Mouse (Mus musculus) spleen, postnatal 0 days (tissue): ENCODE measurements around the gene Smim24. TPM values are rescaled to one million over a fixed set of nuclear protein-coding genes. Genes with fewer than 3 reads are reported as not detected.

Source experiments
- polyA plus RNA-seq: library from polyadenylated mRNA; unstranded; fragments of >200 nt; fragmentation: Nextera tagmentation; extraction: Ambion mirVana; gene quantifications from 2 replicates; pipeline ENCODE4 v1.2.1, GENCODE M21; 2015

Smim24 gene
- polyA plus RNA-seq = 2.9 and 3.5 TPM in 2 replicates

GRCm38 (mm10) chr10:81392781-81393185 is at the start of gene Smim24:
TSS of gene Smim24 (plus strand) at chr10:81393051.

GRCm38 (mm10) chr10:81350351-81351063 is 42.3 kb upstream of the Smim24 start, which contains the start of gene Hmg20b:
TSS of gene Hmg20b (minus strand) at chr10:81350480.

DNA sequence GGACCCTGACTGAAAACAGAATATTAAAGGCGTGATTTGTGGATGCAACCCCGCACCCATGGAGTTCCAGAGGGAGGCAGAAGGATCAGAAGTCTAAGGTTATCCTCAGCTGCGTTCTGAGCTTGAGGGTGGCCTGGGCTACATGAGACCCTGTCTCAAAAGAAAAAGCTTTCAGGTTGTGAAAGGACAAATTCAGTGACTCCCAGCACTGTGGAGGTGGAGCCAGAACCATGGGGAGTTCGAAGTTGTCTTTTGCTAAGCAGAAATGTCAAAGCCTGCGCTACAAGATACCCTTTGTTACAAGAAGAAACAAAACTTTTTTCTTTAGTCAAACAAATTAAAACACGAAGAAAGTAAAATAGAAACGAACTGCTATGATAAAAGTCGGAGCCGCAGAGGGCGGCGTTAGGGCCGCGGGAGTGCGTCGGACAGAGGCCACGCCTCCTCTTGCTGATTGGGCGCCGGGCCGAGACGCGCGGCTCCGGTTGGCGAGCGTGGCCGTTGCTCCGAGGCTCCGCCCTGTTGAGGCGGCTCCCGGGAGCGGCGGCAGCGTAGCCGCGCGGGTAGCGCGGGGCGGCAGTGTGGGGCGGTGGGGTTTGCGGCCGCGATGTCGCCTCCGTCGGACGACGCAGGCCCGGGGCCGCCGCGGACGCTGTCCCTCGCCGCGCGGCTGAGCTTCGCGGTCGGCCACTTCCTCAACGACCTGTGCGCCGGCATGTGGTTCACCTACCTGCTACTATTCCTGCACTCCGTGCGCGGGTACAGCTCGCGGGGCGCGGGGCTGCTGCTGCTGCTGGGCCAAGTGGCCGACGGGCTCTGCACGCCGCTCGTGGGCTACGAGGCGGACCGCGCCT is 35.6 kb upstream of the Smim24 start, which contains the start of gene Mfsd12:
Gene Mfsd12 (plus strand): TSS at position 501 of the 854 bp plus-strand sequence.

DNA sequence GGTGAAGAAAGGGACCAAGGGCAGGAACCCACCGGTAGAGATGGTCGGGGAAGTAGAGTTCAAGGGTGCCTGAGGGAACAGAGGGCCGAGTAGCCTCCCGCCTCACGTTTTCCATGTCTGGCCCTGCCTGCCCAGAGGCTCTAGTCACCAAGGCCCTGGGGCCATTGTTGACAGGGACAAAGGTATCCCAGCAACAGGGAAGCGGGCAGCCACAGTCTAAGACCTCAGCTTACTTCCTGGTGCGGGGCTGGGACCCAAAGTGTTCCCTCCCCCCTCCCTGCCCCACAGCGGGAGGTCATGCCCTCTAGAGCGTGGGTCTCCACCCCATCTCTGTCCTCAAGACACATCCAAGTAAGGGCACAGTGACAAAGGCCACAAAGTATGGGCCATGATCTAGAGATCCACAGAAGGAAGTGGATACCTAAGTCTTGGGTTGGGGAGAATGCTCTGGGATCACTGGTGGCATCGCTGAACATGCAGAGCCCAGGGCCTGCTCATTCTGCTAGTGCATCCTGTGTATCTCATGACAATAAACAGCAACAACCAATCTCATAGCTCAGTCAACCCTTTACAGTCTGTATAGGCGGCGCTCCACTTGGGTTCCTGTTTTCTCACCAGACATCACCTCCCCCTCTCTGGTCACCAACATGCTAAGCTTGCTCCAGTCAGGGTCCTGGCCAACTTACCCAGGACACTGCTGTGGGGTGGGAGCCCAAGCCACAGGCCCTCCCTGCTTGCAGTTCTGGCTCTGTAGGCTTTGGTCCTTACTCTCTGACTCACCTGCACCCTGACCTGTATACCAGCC is 27.0 kb upstream of the Smim24 start, which contains the start of gene 4930404N11Rik:
Gene 4930404N11Rik (minus strand): TSS at position 145 of the 805 bp plus-strand sequence.

GRCm38 (mm10) chr10:81377793-81378552 is 14.9 kb upstream of the Smim24 start, which contains the start of gene Fzr1:
TSS of gene Fzr1 (minus strand) at chr10:81378516.

DNA sequence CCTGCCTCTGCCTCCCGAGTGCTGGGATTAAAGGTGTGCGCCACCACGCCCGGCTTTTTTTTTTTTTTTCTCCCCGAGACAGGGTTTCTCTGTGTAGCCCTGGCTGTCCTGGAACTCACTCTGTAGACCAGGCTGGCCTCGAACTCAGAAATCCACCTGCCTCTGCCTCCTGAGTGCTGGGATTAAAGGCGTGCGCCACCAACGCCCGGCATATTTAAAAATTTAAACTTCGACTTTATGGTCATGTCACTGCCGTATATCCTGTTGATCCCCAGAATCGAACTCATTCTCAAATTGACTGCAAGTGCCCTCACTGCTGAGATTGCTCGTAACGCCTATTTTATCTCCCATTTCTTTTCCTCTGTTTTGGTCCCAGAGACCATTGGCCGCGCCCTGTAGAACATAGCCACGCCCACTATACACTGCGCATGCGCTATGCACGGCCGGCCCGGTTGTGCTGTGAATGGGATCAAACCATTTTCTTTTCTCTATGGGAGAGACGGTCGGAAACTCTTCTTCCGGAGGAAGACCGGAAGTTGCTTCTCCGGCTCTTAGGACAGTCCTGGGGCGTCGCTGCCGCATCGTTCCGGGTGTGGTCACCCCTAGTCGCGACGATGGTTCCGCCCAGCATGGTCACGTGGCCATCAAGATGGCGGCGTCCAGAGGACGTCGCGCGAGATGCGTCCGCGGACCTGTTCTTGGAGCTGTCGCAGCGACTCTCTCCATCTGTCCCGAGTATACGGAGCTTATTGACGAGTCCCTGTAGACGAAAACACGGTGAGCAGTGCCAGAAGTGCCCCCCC is 8.8 kb upstream of the Smim24 start, which contains the start of the genes Dohh and Gm48551:
Gene Dohh (plus strand): TSS at position 627 of the 803 bp plus-strand sequence.
Gene Gm48551 (plus strand): TSS at position 665 of the 803 bp plus-strand sequence.

GRCm38 (mm10) chr10:81388505-81389055 is 4.3 kb upstream of the Smim24 start, which contains the start of gene Gm48552:
TSS of gene Gm48552 (plus strand) at chr10:81389005.

Other genes starting within 250 kb of the Smim24 start
- gene Pias4, start 225.1 kb upstream of the Smim24 start, polyA plus RNA-seq = 25.3 and 25.7 TPM in 2 replicates
- gene Eef2, start 216.4 kb upstream of the Smim24 start, polyA plus RNA-seq = 454 and 484 TPM in 2 replicates
- 22.4 and 23.8 TPM in 2 replicates for gene Dapk3, start 210.0 kb upstream of the Smim24 start, polyA plus RNA-seq
- not detected in 2 replicates for gene 4930442H23Rik, start 209.2 kb upstream of the Smim24 start, polyA plus RNA-seq
- not detected in 2 replicates for gene Nmrk2, start 191.0 kb upstream of the Smim24 start, polyA plus RNA-seq
- gene Atcay, start 162.2 kb upstream of the Smim24 start, polyA plus RNA-seq = not detected in 2 replicates
- gene Zfr2, start 159.9 kb upstream of the Smim24 start, polyA plus RNA-seq = 0.65 and 0.82 TPM in 2 replicates
- 4.1 and 6.0 TPM in 2 replicates for gene Matk, start 140.1 kb upstream of the Smim24 start, polyA plus RNA-seq
- gene Mrpl54, start 126.1 kb upstream of the Smim24 start, polyA plus RNA-seq = 126 and 131 TPM in 2 replicates
- gene Apba3, start 126.1 kb upstream of the Smim24 start, polyA plus RNA-seq = 17.8 and 19.1 TPM in 2 replicates
- 0.53 and 1.2 TPM in 2 replicates for gene Tjp3, start 101.5 kb upstream of the Smim24 start, polyA plus RNA-seq
- 15.4 and 20.0 TPM in 2 replicates for gene Pip5k1c, start 100.1 kb upstream of the Smim24 start, polyA plus RNA-seq
- gene Cactin, start 71.9 kb upstream of the Smim24 start, polyA plus RNA-seq = 27.4 and 29.3 TPM in 2 replicates
- 13.1 and 18.9 TPM in 2 replicates for gene Tbxa2r, start 64.3 kb upstream of the Smim24 start, polyA plus RNA-seq
- 0.05 and 0.08 TPM in 2 replicates for gene Gipc3, start 49.8 kb upstream of the Smim24 start, polyA plus RNA-seq
- gene Hmg20b, start 42.6 kb upstream of the Smim24 start, polyA plus RNA-seq = 48.0 and 50.8 TPM in 2 replicates
- gene Mfsd12, start 35.6 kb upstream of the Smim24 start, polyA plus RNA-seq = 14.5 and 14.7 TPM in 2 replicates
- 2.2 and 2.5 TPM in 2 replicates for gene 4930404N11Rik, start 27.2 kb upstream of the Smim24 start, polyA plus RNA-seq
- 142 and 145 TPM in 2 replicates for gene Fzr1, start 14.5 kb upstream of the Smim24 start, polyA plus RNA-seq
- gene Dohh, start 8.6 kb upstream of the Smim24 start, polyA plus RNA-seq = 71.6 and 73.6 TPM in 2 replicates
- gene Gm48551, start 8.6 kb upstream of the Smim24 start, polyA plus RNA-seq = 1.6 and 1.8 TPM in 2 replicates
- 0.59 TPM in 1 of 2 replicates, not detected in the other for gene Gm48552, start 4.0 kb upstream of the Smim24 start, polyA plus RNA-seq
- gene Nfic, start 62.6 kb downstream of the Smim24 start, polyA plus RNA-seq = 23.4 and 30.6 TPM in 2 replicates
- gene Celf5, start 89.7 kb downstream of the Smim24 start, polyA plus RNA-seq = 0.07 and 0.20 TPM in 2 replicates
- gene Ncln, start 103.3 kb downstream of the Smim24 start, polyA plus RNA-seq = 34.4 and 39.8 TPM in 2 replicates
- 16.0 and 23.3 TPM in 2 replicates for gene S1pr4, start 107.1 kb downstream of the Smim24 start, polyA plus RNA-seq
- gene Gna15, start 131.2 kb downstream of the Smim24 start, polyA plus RNA-seq = 13.1 and 15.7 TPM in 2 replicates
- 14.8 and 19.3 TPM in 2 replicates for gene Gna11, start 152.1 kb downstream of the Smim24 start, polyA plus RNA-seq
- gene Aes, start 166.4 kb downstream of the Smim24 start, polyA plus RNA-seq = 209 and 247 TPM in 2 replicates
- 20.3 and 29.4 TPM in 2 replicates for gene Tle2, start 181.5 kb downstream of the Smim24 start, polyA plus RNA-seq
- 5.4 and 7.7 TPM in 2 replicates for gene Tle6, start 208.0 kb downstream of the Smim24 start, polyA plus RNA-seq
- 0.66 and 0.74 TPM in 2 replicates for gene BC025920, start 213.2 kb downstream of the Smim24 start, polyA plus RNA-seq
- gene Sirt6, start 234.7 kb downstream of the Smim24 start, polyA plus RNA-seq = 14.4 and 17.7 TPM in 2 replicates
- 2.4 and 3.3 TPM in 2 replicates for gene Ankrd24, start 235.5 kb downstream of the Smim24 start, polyA plus RNA-seq